Mouse (Mus musculus): ENCODE measurements at regions not wholly inside any gene's neighbourhood (a gene's known extent, or its start where the extent isn't known, plus 50 kb on each side); places are given as distances from the start of the nearest gene placed in this dataset.

DNA sequence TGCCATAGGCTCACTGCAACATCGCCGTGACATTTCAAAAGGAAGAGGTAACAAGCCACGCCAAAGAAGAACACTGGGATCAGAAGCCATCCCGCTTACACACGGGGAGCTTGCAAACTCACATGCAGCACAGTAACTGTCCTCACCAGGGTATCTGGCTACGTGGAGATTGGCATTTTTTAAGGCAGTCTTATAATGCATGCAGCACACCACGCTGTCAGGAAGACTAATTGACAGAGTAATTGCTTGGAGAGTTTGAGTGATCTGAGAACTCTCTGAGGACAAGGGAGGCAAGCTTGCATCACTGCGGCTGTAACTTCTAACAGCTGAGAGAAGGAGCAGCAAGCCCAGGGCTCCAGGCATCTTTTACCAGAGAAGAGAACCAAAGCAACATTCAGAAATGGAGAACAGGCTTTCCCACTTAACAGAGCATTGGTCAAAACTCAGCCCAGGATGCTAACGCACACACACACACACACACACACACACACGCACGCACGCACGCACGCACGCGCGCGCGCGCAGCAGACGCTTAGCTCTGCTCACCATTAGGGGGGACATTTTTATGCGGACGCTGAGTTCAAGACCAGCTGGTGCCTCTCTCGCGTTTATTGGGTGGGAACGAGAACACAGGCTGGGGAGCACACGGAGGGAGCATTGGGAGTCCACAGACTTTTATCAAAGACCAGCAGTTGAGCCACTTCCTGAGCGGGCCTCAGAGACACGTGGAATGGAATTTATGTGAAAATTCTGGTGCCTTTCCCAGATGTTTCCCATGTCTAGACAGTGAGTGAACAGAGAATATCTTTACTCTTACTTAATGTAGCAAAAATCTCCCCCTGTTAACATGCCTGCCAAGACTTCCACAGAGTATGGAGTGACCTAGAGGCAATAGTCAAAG lies 66.6 kb downstream of the 1700129C05Rik start:
- no peaks in the 10 kb centered on the region for H3K36me3 ChIP-seq
- H3K27ac ChIP-seq: 0 out of 2 replicates have a peak overlapping the region, but pooled peaks have one; percentile 17
- WGBS: 44% methylated on average over 29 of the region's 29 CpGs
- H3K9me3 ChIP-seq (replicated peaks): no peaks in the 10 kb centered on the region
- no peaks in the 10 kb centered on the region for H3K27me3 ChIP-seq (ENCODE audit: low read depth, poor library complexity, severe bottlenecking)
- peak; percentile 53 for DNase-seq (ENCODE audit: low spot score)
- H3K4me3 ChIP-seq: peak overlapping the region; percentile 29
- H3K4me1 ChIP-seq: peaks cover 11% of the 10 kb centered on the region

GRCm38 (mm10) chr14:59072323-59073039 lies 70.2 kb downstream of the 1700129C05Rik start:
- no peaks in the 10 kb centered on the region for H3K27me3 ChIP-seq (ENCODE audit: low read depth, poor library complexity, severe bottlenecking)
- WGBS: 91% methylated on average over 7 of the region's 7 CpGs
- peaks cover 16% of the 10 kb centered on the region for H3K4me1 ChIP-seq

DNA sequence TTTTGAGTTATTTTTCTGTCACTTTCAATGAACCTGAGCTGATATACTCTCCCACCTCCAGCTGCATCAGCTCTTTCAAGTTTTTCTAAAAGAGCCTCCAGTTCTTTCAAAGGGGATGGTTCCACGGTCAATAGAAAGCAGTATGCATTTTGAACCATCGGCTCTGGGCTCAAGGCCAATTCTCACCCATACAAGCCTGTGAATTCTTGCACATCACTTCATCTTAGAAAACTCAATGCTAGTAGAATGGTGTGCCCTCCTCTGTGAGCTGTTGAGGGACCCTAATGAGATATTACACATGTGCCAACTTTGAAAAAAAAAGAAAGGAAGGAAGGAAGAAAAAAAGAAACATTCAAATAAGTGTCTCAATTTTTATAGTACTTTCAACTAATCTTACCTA lies 72.6 kb downstream of the 1700129C05Rik start:
- Histone ChIP-seq H3K27ac (no peak overlapping the region), H3K27me3 (ENCODE audit: low read depth, poor library complexity, severe bottlenecking) (no peaks in the 10 kb centered on the region), H3K36me3 (no peaks in the 10 kb centered on the region), H3K9me3 (replicated peaks) (no peaks in the 10 kb centered on the region), H3K4me3 (no peak overlapping the region), H3K4me1 (0 out of 2 replicates have a peak, but pooled peaks cover 4% of the 10 kb centered on the region)
- 91% methylated on average over 2 of the region's 2 CpGs for WGBS
- DNase-seq (ENCODE audit: low spot score): no peak

More at GRCm38 (mm10) chr14:59072323-59073039, 70.2 kb downstream of the 1700129C05Rik start:
- Histone ChIP-seq H3K36me3 (no peaks in the 10 kb centered on the region), H3K4me3 (no peak overlapping the region), H3K9me3 (replicated peaks) (no peaks in the 10 kb centered on the region), H3K27ac (no peak overlapping the region)
- no peak for DNase-seq (ENCODE audit: low spot score)

GRCm38 (mm10) chr14:59066456-59067220 lies 76.1 kb downstream of the 1700129C05Rik start:
- no peak overlapping the region for H3K27ac ChIP-seq
- no peak for DNase-seq (ENCODE audit: low spot score)
- H3K9me3 ChIP-seq (replicated peaks): no peaks in the 10 kb centered on the region
- H3K4me3 ChIP-seq: no peak overlapping the region
- no peaks in the 10 kb centered on the region for H3K27me3 ChIP-seq (ENCODE audit: low read depth, poor library complexity, severe bottlenecking)
- H3K36me3 ChIP-seq: no peaks in the 10 kb centered on the region
- WGBS: 89% methylated on average over 8 of the region's 8 CpGs
- 0 out of 2 replicates have a peak, but pooled peaks cover 4% of the 10 kb centered on the region for H3K4me1 ChIP-seq

GRCm38 (mm10) chr14:59063221-59063620 lies 79.5 kb downstream of the 1700129C05Rik start:
- DNase-seq (ENCODE audit: low spot score): no peak
- Histone ChIP-seq H3K4me1 (0 out of 2 replicates have a peak, but pooled peaks cover 1% of the 10 kb centered on the region), H3K9me3 (replicated peaks) (no peaks in the 10 kb centered on the region), H3K4me3 (no peak overlapping the region), H3K36me3 (no peaks in the 10 kb centered on the region), H3K27me3 (ENCODE audit: low read depth, poor library complexity, severe bottlenecking) (no peaks in the 10 kb centered on the region), H3K27ac (no peak overlapping the region)
- 84% methylated on average over 3 of the region's 3 CpGs for WGBS

DNA sequence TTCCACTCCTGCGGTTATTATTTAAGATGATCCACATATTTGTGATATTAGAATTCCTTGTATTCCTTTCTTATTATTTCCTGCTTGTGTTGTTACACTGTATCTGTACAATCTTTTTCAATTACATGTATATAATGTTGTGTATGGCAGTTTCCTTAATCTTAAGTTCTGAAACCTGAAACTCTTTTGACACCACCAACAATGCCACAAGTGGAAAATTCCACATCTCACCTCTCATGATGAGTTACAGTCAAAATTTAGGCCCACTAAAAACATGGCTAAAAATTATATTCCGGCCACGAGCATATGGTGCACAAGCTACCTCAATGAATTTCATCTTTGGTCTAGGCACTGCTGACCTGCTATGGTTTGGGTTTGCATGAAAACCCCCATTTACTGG lies 85.9 kb downstream of the 1700129C05Rik start:
- no peaks in the 10 kb centered on the region for H3K27me3 ChIP-seq (ENCODE audit: low read depth, poor library complexity, severe bottlenecking)
- H3K4me3 ChIP-seq: no peak overlapping the region
- no peak for DNase-seq (ENCODE audit: low spot score)
- H3K27ac ChIP-seq: no peak overlapping the region
- no peaks in the 10 kb centered on the region for H3K36me3 ChIP-seq
- no peaks in the 10 kb centered on the region for H3K9me3 ChIP-seq (replicated peaks)
- 94% methylated on average over 3 of the region's 3 CpGs for WGBS
- H3K4me1 ChIP-seq: no peaks in the 10 kb centered on the region

GRCm38 (mm10) chr14:59055283-59055682 lies 87.4 kb downstream of the 1700129C05Rik start:
- Histone ChIP-seq H3K9me3 (replicated peaks) (no peaks in the 10 kb centered on the region), H3K27me3 (ENCODE audit: low read depth, poor library complexity, severe bottlenecking) (no peaks in the 10 kb centered on the region), H3K4me1 (no peaks in the 10 kb centered on the region), H3K27ac (no peak overlapping the region), H3K4me3 (no peak overlapping the region), H3K36me3 (no peaks in the 10 kb centered on the region)
- DNase-seq (ENCODE audit: low spot score): no peak
- WGBS: 88% methylated on average over 3 of the region's 3 CpGs

DNA sequence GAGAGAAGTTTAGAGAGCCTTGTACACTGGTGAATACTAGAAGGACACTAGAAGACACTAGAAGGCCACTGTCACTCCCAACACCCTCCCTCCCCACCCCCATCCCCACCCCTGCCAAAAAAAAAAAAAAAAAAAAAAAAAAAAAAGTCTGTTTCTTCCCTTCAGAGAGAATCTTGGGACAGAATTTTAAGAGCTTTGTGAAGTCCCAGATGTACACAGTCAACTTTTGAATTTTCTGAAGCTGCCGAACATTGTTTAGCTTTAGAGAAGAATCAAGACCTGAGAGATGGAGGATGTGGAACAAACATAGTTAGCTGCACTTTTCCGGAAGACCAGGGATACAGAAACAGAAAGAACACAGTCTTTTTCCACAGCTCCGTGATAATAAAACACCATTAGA lies 90.3 kb downstream of the 1700129C05Rik start:
- WGBS: 87% methylated on average over 3 of the region's 3 CpGs
- Histone ChIP-seq H3K4me1 (no peaks in the 10 kb centered on the region), H3K4me3 (no peak overlapping the region), H3K27ac (no peak overlapping the region), H3K36me3 (no peaks in the 10 kb centered on the region), H3K9me3 (replicated peaks) (no peaks in the 10 kb centered on the region), H3K27me3 (ENCODE audit: low read depth, poor library complexity, severe bottlenecking) (no peaks in the 10 kb centered on the region)
- DNase-seq (ENCODE audit: low spot score): no peak

DNA sequence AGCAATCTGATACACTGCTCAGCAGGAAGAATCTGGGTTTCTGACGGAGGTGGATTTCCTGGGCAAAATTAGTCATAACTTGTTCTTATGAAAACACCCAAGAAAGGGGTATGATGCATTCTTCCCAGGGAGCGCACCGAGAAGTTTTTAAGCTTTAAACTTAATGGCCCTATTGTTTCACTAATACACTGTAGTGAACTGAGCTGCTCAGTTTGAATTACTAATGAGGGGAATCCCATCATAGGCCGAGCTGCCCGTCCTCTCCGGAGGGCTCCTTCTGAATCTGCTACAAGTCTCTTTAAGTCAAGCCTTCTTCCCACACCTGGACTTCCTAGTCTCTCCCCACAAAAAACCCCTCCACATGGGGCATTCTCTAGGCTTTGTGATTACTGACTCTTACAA lies 91.2 kb downstream of the 1700129C05Rik start:
- no peaks in the 10 kb centered on the region for H3K36me3 ChIP-seq
- no peak overlapping the region for H3K4me3 ChIP-seq
- H3K4me1 ChIP-seq: no peaks in the 10 kb centered on the region
- WGBS: 45% methylated on average over 6 of the region's 6 CpGs
- H3K27me3 ChIP-seq (ENCODE audit: low read depth, poor library complexity, severe bottlenecking): no peaks in the 10 kb centered on the region
- DNase-seq (ENCODE audit: low spot score): no peak
- H3K27ac ChIP-seq: no peak overlapping the region
- no peaks in the 10 kb centered on the region for H3K9me3 ChIP-seq (replicated peaks)

DNA sequence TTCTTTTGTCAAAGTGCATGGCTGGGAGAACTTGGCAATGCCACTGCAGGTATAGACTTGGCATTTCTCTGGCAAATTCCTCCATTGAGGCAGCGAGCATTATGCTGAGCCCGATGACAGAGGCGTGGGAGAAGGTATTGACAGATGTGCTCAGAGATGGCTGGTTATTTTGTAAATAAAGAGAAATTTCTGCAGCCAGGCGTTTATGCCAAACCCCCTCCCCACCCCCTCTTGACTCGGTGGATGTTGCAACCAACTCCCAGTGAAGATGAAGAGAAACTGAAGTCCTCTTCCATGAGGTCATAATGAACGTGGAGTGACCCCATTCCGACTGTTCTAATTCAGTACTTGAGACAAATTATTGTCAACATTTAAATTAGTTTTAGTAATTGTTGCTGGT lies 97.0 kb downstream of the 1700129C05Rik start:
- peaks cover 7% of the 10 kb centered on the region; the same call in 1 of the 2 replicates for H3K4me1 ChIP-seq
- WGBS: 87% methylated on average over 7 of the region's 7 CpGs
- H3K27me3 ChIP-seq (ENCODE audit: low read depth, poor library complexity, severe bottlenecking): no peaks in the 10 kb centered on the region
- no peaks in the 10 kb centered on the region for H3K36me3 ChIP-seq
- H3K9me3 ChIP-seq (replicated peaks): no peaks in the 10 kb centered on the region
- no peak overlapping the region for H3K27ac ChIP-seq
- H3K4me3 ChIP-seq: no peak overlapping the region
- no peak for DNase-seq (ENCODE audit: low spot score)

DNA sequence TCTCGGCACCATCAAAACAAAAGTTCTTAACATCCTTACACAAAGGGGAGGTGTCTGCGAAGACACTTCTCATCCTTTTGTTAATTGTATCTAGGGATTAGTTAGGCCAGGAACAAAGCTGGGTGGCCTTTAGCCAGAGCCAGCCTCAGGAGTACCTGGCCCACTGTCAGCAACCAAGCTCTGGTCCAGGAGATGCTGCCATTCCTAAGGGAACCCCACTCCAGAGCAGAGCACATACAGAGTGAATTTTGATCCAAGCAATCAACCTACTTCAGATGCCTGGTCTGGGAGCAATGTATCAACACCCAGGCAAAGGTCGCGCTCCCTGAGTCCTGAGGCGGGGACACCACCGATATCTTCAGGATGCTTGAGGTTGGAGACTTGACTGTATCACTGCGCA lies 97.5 kb downstream of the 1700129C05Rik start:
- no peak for DNase-seq (ENCODE audit: low spot score)
- Histone ChIP-seq H3K36me3 (no peaks in the 10 kb centered on the region), H3K4me1 (peaks cover 7% of the 10 kb centered on the region; the same call in 1 of the 2 replicates), H3K27ac (no peak overlapping the region), H3K9me3 (replicated peaks) (no peaks in the 10 kb centered on the region), H3K4me3 (no peak overlapping the region), H3K27me3 (ENCODE audit: low read depth, poor library complexity, severe bottlenecking) (no peaks in the 10 kb centered on the region)
- WGBS: 71% methylated on average over 7 of the region's 7 CpGs

DNA sequence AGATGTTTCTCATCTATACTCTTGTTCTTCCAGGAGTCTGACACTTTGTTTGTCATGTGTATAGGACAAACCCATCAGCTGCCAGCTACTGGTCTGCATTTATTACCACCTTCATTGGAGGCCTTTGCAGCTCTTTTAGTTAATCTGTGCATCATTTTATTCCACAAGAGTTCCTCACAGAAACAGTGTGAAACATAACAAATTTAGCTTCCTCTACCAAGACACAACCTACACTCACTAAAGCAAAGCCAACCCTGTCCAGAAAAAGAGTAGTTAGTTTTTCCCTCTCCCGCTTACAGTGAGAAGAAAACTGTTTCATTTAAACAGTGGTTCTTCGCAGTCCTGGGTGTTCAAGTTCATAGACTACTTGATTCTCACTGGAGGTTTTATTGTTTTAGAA lies 100.5 kb downstream of the 1700129C05Rik start:
- H3K27ac ChIP-seq: no peak overlapping the region

More for the DNA sequence above, 100.5 kb downstream of the 1700129C05Rik start:
- H3K36me3 ChIP-seq: no peaks in the 10 kb centered on the region
- no peak for DNase-seq (ENCODE audit: low spot score)
- H3K27me3 ChIP-seq (ENCODE audit: low read depth, poor library complexity, severe bottlenecking): no peaks in the 10 kb centered on the region
- no peaks in the 10 kb centered on the region for H3K9me3 ChIP-seq (replicated peaks)
- H3K4me3 ChIP-seq: no peak overlapping the region
- WGBS: 94% methylated on average over 2 of the region's 2 CpGs
- H3K4me1 ChIP-seq: peaks cover 7% of the 10 kb centered on the region; the same call in 1 of the 2 replicates

All from limb, embryonic 10.5 days (tissue).